Mouse (Mus musculus) embryonic facial prominence, embryonic 11.5 days (tissue): Measurements from ENCODE around the gene Pxylp1. TPM values are rescaled to one million over a fixed set of nuclear protein-coding genes. Genes with fewer than 3 reads are reported as not detected.
A peak's percentile ranks its signal among the peaks of the same experiment; 100 is the strongest.
"Not testable (repeated sequence)": the region's sequence is repeated elsewhere in the genome, so short reads cannot be mapped to it uniquely, and the experiment has no call there.

ENCODE experiments used
- ATAC-seq: fragments of 200-750 bp; cut with Nextera tagmentation; replicated peaks from 2 replicates; pipeline ENCODE4 v1.8.0; 2017; ENCODE audit warnings: low read depth; ENCODE audit not compliant: insufficient number of reproducible peaks, low FRiP score, low TSS enrichment
- DNase-seq: peaks from one replicate; pipeline ENCODE4 v3.0.0-alpha.2; 2015; ENCODE audit warnings: low spot score
- H3K27ac ChIP-seq: fragments of 300-500 bp; sonication (generic); replicated peaks from 2 replicates; pipeline ENCODE4 v1.5.1; 2014; ENCODE audit warnings: mild to moderate bottlenecking, low read depth, low read length, control low read depth
- H3K27me3 ChIP-seq: fragments of 300-500 bp; sonication (generic); 2 replicates; pipeline ENCODE4 v1.6.1; 2014; ENCODE audit warnings: mild to moderate bottlenecking, low read length, moderate library complexity, mixed read lengths; ENCODE audit not compliant: control insufficient read depth, insufficient read depth
- H3K36me3 ChIP-seq: fragments of 300-500 bp; sonication (generic); replicated peaks from 2 replicates; pipeline ENCODE4 v1.6.1; 2014; ENCODE audit warnings: low read depth, mild to moderate bottlenecking, low read length, moderate library complexity, mixed read lengths; ENCODE audit not compliant: control insufficient read depth, insufficient read depth
- H3K4me1 ChIP-seq: fragments of 300-500 bp; sonication (generic); 2 replicates; pipeline ENCODE4 v1.6.1; 2014; ENCODE audit warnings: low read length, mixed read lengths; ENCODE audit not compliant: control insufficient read depth, insufficient read depth
- H3K4me2 ChIP-seq: fragments of 300-500 bp; sonication (generic); 2 replicates; pipeline ENCODE4 v1.6.1; 2014; ENCODE audit warnings: low read depth, mild to moderate bottlenecking, control low read depth, low read length, moderate library complexity
- H3K4me3 ChIP-seq: fragments of 300-500 bp; sonication (generic); 2 replicates; pipeline ENCODE4 v1.5.1; 2014; ENCODE audit warnings: low read depth, low read length, control low read depth
- H3K9ac ChIP-seq: fragments of 300-500 bp; sonication (generic); replicated peaks from 2 replicates; pipeline ENCODE4 v1.6.1; 2014; ENCODE audit warnings: mild to moderate bottlenecking, control low read depth, low read length
- H3K9me3 ChIP-seq: fragments of 300-500 bp; sonication (generic); replicated peaks from 2 replicates; pipeline ENCODE4 v1.6.1; 2016; ENCODE audit warnings: mild to moderate bottlenecking, low read length, inconsistent platforms, mixed read lengths; ENCODE audit not compliant: control insufficient read depth
- WGBS: fragments of 180-500 bp; shearing (Covaris S2); extraction: QIAGEN DNeasy Blood & Tissue Kit; methylation state at CpG from one replicate; pipeline ENCODE4 v1.1.7; 2014; 5-methylcytosine and 5-hydroxymethylcytosine counted together
- polyA plus RNA-seq: library from polyadenylated mRNA; unstranded; fragments of >200 nt; fragmentation: Nextera tagmentation; extraction: Ambion mirVana; gene quantifications from 2 replicates; pipeline ENCODE4 v1.2.1, GENCODE M21; 2014

Gene Pxylp1
- polyA plus RNA-seq, result 22.7 and 26.7 TPM in 2 replicates

DNA sequence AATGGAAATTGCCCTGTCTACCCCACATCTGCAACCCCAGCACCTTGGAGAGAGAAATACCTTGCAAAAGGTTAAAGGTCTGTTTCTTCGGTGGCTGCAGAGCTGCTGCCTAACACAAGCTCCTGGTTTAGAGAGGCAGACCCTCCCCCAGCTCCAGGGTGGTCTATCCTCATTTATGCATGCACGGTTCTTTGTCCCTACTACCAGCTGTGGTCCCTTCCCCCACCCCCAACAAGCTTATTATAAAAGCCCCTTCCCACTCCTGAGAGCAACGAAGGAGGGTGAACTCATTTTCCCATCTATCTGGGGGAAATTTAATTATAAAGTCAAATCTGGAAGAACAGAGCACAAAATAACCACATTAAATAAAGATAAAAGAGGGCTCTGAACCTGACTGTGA is at the start of gene Pxylp1:
TSS of gene Pxylp1 (minus strand) at position 124 of the 400 bp plus-strand sequence.
- Histone ChIP-seq H3K4me2 (no peak within 1 kb of the TSS), H3K36me3 (no peaks in the 10 kb centered on the region), H3K4me1 (peaks cover 3% of the 10 kb centered on the region), H3K27ac (no peak within 1 kb of the TSS), H3K9me3 (no peaks in the 10 kb centered on the region), H3K4me3 (no peak within 1 kb of the TSS), H3K27me3 (peaks cover 2% of the 10 kb centered on the region; the same call in 1 of the 2 replicates), H3K9ac (no peak within 1 kb of the TSS)
- ATAC-seq, result no peak
- DNase-seq, result peak; percentile 62
- WGBS, result 0% methylated on average over 3 of the region's 3 CpGs

- WGBS, result 70% methylated on average over 5 of the region's 5 CpGs
- H3K36me3 ChIP-seq, result no peaks in the 10 kb centered on the region; the same call in 1 of the 2 replicates
- H3K27me3 ChIP-seq, result no peaks in the 10 kb centered on the region
- H3K27ac ChIP-seq, result no peak overlapping the region
- H3K4me1 ChIP-seq, result no peaks in the 10 kb centered on the region
- no peaks in the 10 kb centered on the region for H3K9me3 ChIP-seq
- H3K4me2 ChIP-seq, result no peak overlapping the region
- ATAC-seq, result no peak
- H3K4me3 ChIP-seq, result no peak overlapping the region
- H3K9ac ChIP-seq, result no peak overlapping the region
- DNase-seq, result no peak
Measured at GRCm38 (mm10) chr9:96938887-96939286, 46.4 kb upstream of the Pxylp1 start.

- H3K9ac ChIP-seq, H3K9me3 ChIP-seq, H3K4me3 ChIP-seq, H3K4me1 ChIP-seq, H3K4me2 ChIP-seq, H3K36me3 ChIP-seq, H3K27ac ChIP-seq, H3K27me3 ChIP-seq, ATAC-seq, DNase-seq: not testable (repeated sequence)
- 92% methylated on average over 2 of the region's 2 CpGs for WGBS
Measured at GRCm38 (mm10) chr9:96936427-96936826, 44.0 kb upstream of the Pxylp1 start.

- ATAC-seq, result no peak
- WGBS, result 41% methylated on average over 15 of the region's 15 CpGs
Measured at GRCm38 (mm10) chr9:96935556-96936300, 43.3 kb upstream of the Pxylp1 start.

GRCm38 (mm10) chr9:96934816-96935215 is 42.3 kb upstream of the Pxylp1 start:
- 81% methylated on average over 3 of the region's 3 CpGs for WGBS
- Histone ChIP-seq H3K4me2 (no peak overlapping the region), H3K4me1 (no peaks in the 10 kb centered on the region), H3K27me3 (no peaks in the 10 kb centered on the region), H3K4me3 (no peak overlapping the region), H3K9ac (no peak overlapping the region), H3K36me3 (no peaks in the 10 kb centered on the region), H3K27ac (no peak overlapping the region), H3K9me3 (no peaks in the 10 kb centered on the region)
- DNase-seq, result no peak
- no peak for ATAC-seq

More at GRCm38 (mm10) chr9:96935556-96936300, 43.3 kb upstream of the Pxylp1 start:
- H3K4me1 ChIP-seq, result no peaks in the 10 kb centered on the region
- no peak overlapping the region for H3K4me2 ChIP-seq
- no peaks in the 10 kb centered on the region for H3K36me3 ChIP-seq
- no peak overlapping the region for H3K4me3 ChIP-seq
- no peaks in the 10 kb centered on the region for H3K27me3 ChIP-seq
- H3K9ac ChIP-seq, result no peak overlapping the region
- H3K27ac ChIP-seq, result no peak overlapping the region
- no peak for DNase-seq
- no peaks in the 10 kb centered on the region for H3K9me3 ChIP-seq

- 93% methylated on average over 8 of the region's 8 CpGs for WGBS
- Histone ChIP-seq H3K9ac (no peak overlapping the region), H3K4me2 (no peak overlapping the region), H3K27me3 (no peaks in the 10 kb centered on the region), H3K27ac (no peak overlapping the region), H3K36me3 (no peaks in the 10 kb centered on the region), H3K9me3 (no peaks in the 10 kb centered on the region), H3K4me1 (no peaks in the 10 kb centered on the region), H3K4me3 (no peak overlapping the region)
- ATAC-seq (no peak), DNase-seq (no peak)
Measured at GRCm38 (mm10) chr9:96932751-96933150, 40.3 kb upstream of the Pxylp1 start.

GRCm38 (mm10) chr9:96923577-96924316 is 31.3 kb upstream of the Pxylp1 start:
- no peak for ATAC-seq

GRCm38 (mm10) chr9:96923119-96923518 is 30.6 kb upstream of the Pxylp1 start:
- Histone ChIP-seq H3K4me2 (no peak overlapping the region), H3K9me3 (no peaks in the 10 kb centered on the region), H3K4me1 (no peaks in the 10 kb centered on the region), H3K36me3 (no peaks in the 10 kb centered on the region), H3K9ac (no peak overlapping the region), H3K27me3 (no peaks in the 10 kb centered on the region), H3K27ac (no peak overlapping the region), H3K4me3 (no peak overlapping the region)
- DNase-seq, result no peak
- 66% methylated on average over 6 of the region's 6 CpGs for WGBS
- no peak for ATAC-seq

More at GRCm38 (mm10) chr9:96923577-96924316, 31.3 kb upstream of the Pxylp1 start:
- no peaks in the 10 kb centered on the region for H3K4me1 ChIP-seq
- H3K27ac ChIP-seq, result no peak overlapping the region
- no peaks in the 10 kb centered on the region for H3K9me3 ChIP-seq
- no peaks in the 10 kb centered on the region for H3K27me3 ChIP-seq
- 69% methylated on average over 17 of the region's 17 CpGs for WGBS
- no peak for DNase-seq
- no peaks in the 10 kb centered on the region for H3K36me3 ChIP-seq
- H3K4me3 ChIP-seq, result no peak overlapping the region
- H3K4me2 ChIP-seq, result no peak overlapping the region
- no peak overlapping the region for H3K9ac ChIP-seq
